Mouse (Mus musculus) mouse embryonic stem cell (cell line): ENCODE measurements around the gene AF366264.
"Not testable (repeated sequence)": the region's sequence is repeated elsewhere in the genome, so short reads cannot be mapped to it uniquely, and the experiment has no call there.

Experiments
- in situ Hi-C, 2 experiments: fragments of 300-500 bp; cut with MboI; formaldehyde crosslinking; loops; 1 replicate in 1 of 2; 3 replicates in 1 of 2; pipeline ENCODE4 v1.14.3; 2019 to 2020; ENCODE audit warnings: low sequenced_read_pairs in 2 of 2, low pct_unique_long_range_greater_than_20kb in 1 of 2, mixed read lengths in 1 of 2; ENCODE audit not compliant: unreplicated experiment in 1 of 2

Gene AF366264

DNA sequence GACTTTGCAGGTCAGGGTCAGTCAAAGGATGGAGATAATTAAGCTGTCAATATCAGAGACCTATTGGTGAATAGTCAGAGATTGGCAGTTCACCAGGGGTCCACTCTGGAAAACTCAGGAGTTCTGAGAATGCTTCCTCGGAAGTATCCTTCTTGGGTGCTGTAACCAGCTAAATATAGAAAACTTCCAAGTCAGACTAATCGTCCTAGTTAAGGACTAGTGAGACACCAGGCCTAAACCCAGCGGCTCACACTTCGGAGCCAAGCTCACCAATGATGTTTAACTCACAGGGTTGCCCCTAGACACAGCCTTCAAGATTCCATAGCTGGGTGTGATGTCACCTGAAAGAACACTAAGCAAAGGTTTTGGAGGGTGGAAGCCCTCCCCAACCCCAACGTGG, at the start of gene AF366264:
Gene AF366264, minus strand, starts transcription at position 101 of the 400 bp plus-strand sequence.
- in situ Hi-C loops = not testable (repeated sequence)

DNA sequence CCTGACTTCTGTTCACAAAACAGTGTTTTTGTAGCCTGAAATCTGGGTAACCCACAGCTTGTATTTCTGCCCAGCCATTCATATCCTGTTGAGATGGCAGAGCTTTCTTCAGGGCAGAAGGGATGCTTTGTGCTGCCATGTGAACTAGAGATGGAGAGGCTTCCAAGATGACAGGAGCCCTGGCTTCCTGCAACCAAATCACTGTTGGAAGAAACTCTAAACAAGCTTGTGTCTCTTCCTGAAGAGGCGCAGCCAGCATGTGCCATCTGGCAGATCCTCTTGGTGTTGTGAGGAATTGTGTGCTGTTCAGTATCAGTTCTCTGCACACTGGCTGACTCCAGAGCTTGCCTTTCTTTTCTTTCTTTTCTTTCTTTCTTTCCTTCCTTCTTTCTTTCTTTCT, 5.1 kb upstream of the AF366264 start:
- in situ Hi-C loops = not testable (repeated sequence)

DNA sequence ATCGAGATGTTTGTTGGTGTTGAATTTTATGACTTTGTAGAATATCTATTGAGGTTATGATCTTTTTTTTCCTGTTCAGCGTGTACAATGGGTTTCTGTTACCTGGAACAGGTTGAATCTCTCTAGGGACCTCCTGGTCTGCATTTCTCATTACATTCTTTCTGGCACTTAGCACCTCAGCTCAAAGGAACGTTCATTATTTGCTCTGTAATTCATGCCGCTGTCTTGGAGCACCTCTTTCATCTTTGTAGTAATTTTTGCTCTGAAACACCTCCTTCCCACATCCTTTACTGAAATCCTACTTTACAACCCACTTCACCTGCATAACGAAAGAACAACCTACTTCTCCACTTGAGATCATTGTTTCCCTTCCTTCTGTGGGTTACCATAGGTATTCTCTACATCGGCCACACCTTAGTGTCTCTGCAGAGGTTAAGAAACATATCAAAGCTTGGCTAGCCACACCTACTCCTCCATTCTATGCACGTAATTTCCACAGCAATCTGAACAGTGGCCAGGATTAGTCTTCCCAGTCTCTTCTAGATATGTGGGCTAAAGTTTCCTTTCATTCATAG, 9.5 kb downstream of the AF366264 start:
- in situ Hi-C loops = no loop called here

GRCm38 (mm10) chr8:13799566-13799965, 38.6 kb downstream of the AF366264 start:
- in situ Hi-C loops = no loop called here

DNA sequence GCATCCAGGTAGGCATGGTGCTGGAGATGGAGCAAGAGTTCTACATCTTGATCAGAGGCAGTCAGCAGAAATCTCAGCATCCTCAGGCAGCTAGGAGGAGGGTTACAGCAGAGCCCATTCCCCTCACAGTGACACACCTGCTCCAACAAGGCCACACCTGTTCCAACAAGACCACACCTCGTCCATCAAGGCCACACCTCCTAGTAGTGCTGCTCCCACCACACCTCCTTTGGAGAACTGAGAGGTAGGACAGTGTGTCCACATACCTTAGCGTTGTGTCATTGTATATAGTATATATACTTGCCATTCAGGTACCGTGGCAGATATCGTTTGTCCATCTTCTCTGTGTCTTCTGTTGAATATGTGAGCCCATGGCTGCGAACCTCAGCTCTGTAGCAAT, 40.5 kb downstream of the AF366264 start:
- in situ Hi-C loops = no loop called here

GRCm38 (mm10) chr8:13793746-13794101, 44.5 kb downstream of the AF366264 start:
- in situ Hi-C loops = no loop called here

- in situ Hi-C loops = no loop called here
Observed at GRCm38 (mm10) chr8:13793097-13793745, 45.0 kb downstream of the AF366264 start.

GRCm38 (mm10) chr8:13789606-13790005, 48.6 kb downstream of the AF366264 start:
- in situ Hi-C loops = no loop called here

DNA sequence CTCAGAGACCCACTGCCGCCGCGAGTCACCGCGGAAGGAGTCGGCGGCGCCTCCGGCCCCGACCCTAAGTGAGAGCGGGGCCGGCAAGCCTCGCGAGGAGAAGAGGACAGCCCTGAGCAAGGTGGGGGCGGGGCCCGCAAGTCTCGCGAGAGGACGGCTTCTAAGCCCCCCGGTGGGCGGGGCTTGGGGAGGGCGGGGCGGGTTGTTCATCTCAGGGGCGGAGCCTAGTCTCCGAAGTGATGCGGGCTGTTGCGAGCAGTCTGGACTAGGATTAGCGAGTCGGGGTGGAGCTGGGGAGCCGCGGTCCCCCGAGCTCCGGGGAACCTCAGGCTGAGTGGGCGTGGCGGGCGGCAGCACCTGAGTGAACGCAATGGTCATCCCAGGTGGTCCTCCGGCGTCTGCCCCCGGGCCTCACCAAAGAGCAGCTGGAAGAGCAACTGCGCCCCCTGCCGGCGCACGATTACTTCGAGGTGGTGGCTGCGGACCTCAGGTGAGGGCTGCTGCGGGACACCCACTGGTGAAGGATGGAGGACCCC, 52.4 kb downstream of the AF366264 start:
- in situ Hi-C loops = no loop called here

- in situ Hi-C loops = no loop called here
Observed at GRCm38 (mm10) chr8:13785250-13785763, 52.9 kb downstream of the AF366264 start, which contains the start of gene Upf3a. Gene Upf3a, plus strand, starts transcription at chr8:13785615.
